Mouse (Mus musculus) hindbrain, embryonic 16.5 days (tissue): Measurements from ENCODE around the gene Dnah12. TPM values are rescaled to one million over a fixed set of nuclear protein-coding genes. Genes with fewer than 3 reads are reported as not detected.
"Not testable (repeated sequence)": the region's sequence is repeated elsewhere in the genome, so short reads cannot be mapped to it uniquely, and the experiment has no call there.

Experiments
- ATAC-seq: fragments of 200-750 bp; cut with Nextera tagmentation; 2 replicates; pipeline ENCODE4 v1.8.0; 2017; ENCODE audit warnings: moderate TSS enrichment, moderate library complexity
- H3K27ac ChIP-seq: fragments of 300-500 bp; sonication (generic); 2 replicates; pipeline ENCODE4 v1.5.1; 2014; ENCODE audit warnings: low read depth, mild to moderate bottlenecking, control low read depth, low read length, moderate library complexity
- H3K27me3 ChIP-seq: fragments of 300-500 bp; sonication (generic); replicated peaks from 2 replicates; pipeline ENCODE4 v1.6.1; 2014; ENCODE audit warnings: low read length; ENCODE audit not compliant: control insufficient read depth, insufficient read depth
- H3K36me3 ChIP-seq: fragments of 300-500 bp; sonication (generic); 2 replicates; pipeline ENCODE4 v1.6.1; 2014; ENCODE audit warnings: mild to moderate bottlenecking, low read length, moderate library complexity, mixed read lengths; ENCODE audit not compliant: control insufficient read depth, insufficient read depth
- H3K4me1 ChIP-seq: fragments of 300-500 bp; sonication (generic); 2 replicates; pipeline ENCODE4 v1.6.1; 2014; ENCODE audit warnings: low read depth, low read length; ENCODE audit not compliant: control insufficient read depth, insufficient read depth
- H3K4me2 ChIP-seq: fragments of 300-500 bp; sonication (generic); 2 replicates; pipeline ENCODE4 v1.6.1; 2014; ENCODE audit warnings: mild to moderate bottlenecking, low read length, control low read depth, moderate library complexity
- H3K4me3 ChIP-seq: fragments of 300-500 bp; sonication (generic); 2 replicates; pipeline ENCODE4 v1.5.1; 2014; ENCODE audit warnings: mild to moderate bottlenecking, low read length, control low read depth, moderate library complexity
- H3K9ac ChIP-seq: fragments of 300-500 bp; sonication (generic); 2 replicates; pipeline ENCODE4 v1.6.1; 2014; ENCODE audit warnings: low read depth, mild to moderate bottlenecking, control low read depth, low read length, moderate library complexity
- H3K9me3 ChIP-seq: fragments of 300-500 bp; sonication (generic); 2 replicates; pipeline ENCODE4 v1.6.1; 2014; ENCODE audit warnings: mild to moderate bottlenecking, low read length, moderate library complexity; ENCODE audit not compliant: control insufficient read depth
- WGBS: fragments of 180-500 bp; shearing (Covaris S2); extraction: QIAGEN DNeasy Blood & Tissue Kit; methylation state at CpG from one replicate; pipeline ENCODE4 v1.1.7; 2014; 5-methylcytosine and 5-hydroxymethylcytosine counted together
- polyA plus RNA-seq: library from polyadenylated mRNA; unstranded; fragments of >200 nt; fragmentation: Nextera tagmentation; extraction: Ambion mirVana; gene quantifications from 2 replicates; pipeline ENCODE4 v1.2.1, GENCODE M21; 2015

Gene Dnah12
- polyA plus RNA-seq, 1 experiment from 2014 or later, result 0.06 TPM

DNA sequence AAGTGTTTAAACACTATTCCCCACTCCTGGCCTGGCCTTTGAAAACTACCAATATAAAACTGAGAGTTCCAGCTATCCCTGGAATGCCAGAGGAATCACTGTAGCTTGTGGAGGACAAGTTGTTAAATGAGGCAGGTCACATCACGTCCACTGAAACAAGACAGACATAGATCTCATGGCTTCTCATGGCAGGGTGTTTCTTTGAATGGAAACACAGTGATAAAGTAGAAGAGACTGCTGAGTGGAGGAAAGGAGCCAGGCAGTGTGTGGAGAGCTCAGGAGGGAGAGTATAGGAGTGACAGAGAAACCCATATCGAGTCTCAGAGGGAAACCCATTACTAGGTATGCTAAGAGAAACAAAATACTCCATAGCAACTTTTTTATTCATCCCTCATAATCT, 2.3 kb upstream of the Dnah12 start:
- no peaks in the 10 kb centered on the region for H3K36me3 ChIP-seq
- 67% methylated on average over 2 of the region's 2 CpGs for WGBS
- no peaks in the 10 kb centered on the region for H3K4me1 ChIP-seq
- ATAC-seq, result no peak
- H3K27me3 ChIP-seq, result no peaks in the 10 kb centered on the region
- no peak overlapping the region for H3K4me2 ChIP-seq
- H3K9ac ChIP-seq, result no peak overlapping the region
- no peak overlapping the region for H3K4me3 ChIP-seq
- H3K9me3 ChIP-seq, result no peaks in the 10 kb centered on the region
- H3K27ac ChIP-seq, result no peak overlapping the region

DNA sequence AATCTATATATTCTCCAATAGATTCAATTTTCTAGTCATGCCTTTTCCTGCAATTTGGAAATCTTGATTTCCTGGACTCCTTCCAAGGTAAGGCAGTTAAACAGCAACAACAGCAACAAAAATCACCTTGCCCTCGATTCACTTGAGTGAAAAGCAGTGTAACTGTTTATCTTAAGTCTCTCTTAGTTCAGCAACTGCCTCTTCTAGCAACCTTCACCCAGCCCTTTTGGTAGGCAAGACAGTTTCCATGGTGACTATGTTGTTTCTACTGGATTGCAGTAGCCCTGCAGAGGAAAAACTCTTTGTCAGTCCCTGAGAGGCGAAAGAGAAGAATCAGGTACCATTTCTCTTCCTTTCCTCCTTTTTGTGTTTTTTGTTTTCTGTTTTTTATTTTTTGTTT, 1.7 kb upstream of the Dnah12 start:
- Histone ChIP-seq H3K9ac (no peak overlapping the region), H3K4me2 (no peak overlapping the region), H3K27me3 (no peaks in the 10 kb centered on the region), H3K4me1 (no peaks in the 10 kb centered on the region), H3K27ac (no peak overlapping the region), H3K9me3 (no peaks in the 10 kb centered on the region), H3K36me3 (no peaks in the 10 kb centered on the region), H3K4me3 (no peak overlapping the region)
- ATAC-seq, result no peak
- WGBS, result 56% methylated on average over 2 of the region's 2 CpGs

DNA sequence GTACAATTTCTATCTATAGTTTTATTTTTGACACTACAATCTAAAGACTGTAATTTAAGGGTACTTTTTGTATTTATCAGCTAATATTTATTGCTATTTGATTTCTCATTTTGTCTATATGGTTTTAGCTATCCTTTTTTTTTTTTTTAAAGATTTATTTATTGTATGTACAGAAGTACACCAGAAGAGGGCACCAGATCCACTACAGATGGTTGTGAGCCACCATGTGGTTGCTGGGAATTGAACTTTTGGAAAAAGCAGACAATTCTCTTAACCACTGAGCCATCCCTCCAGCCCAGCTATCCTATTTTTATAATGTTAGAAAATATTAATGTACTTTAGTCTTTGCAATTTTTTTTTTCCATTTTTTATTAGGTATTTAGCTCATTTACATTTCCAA, 4.8 kb downstream of the Dnah12 start:
- H3K4me3 ChIP-seq, result no peak overlapping the region
- H3K4me1 ChIP-seq, result no peaks in the 10 kb centered on the region
- no peaks in the 10 kb centered on the region for H3K27me3 ChIP-seq
- H3K4me2 ChIP-seq, result no peak overlapping the region
- H3K9me3 ChIP-seq, result no peaks in the 10 kb centered on the region
- no peak overlapping the region for H3K27ac ChIP-seq
- no peak overlapping the region for H3K9ac ChIP-seq
- ATAC-seq, result no peak
- no peaks in the 10 kb centered on the region for H3K36me3 ChIP-seq

DNA sequence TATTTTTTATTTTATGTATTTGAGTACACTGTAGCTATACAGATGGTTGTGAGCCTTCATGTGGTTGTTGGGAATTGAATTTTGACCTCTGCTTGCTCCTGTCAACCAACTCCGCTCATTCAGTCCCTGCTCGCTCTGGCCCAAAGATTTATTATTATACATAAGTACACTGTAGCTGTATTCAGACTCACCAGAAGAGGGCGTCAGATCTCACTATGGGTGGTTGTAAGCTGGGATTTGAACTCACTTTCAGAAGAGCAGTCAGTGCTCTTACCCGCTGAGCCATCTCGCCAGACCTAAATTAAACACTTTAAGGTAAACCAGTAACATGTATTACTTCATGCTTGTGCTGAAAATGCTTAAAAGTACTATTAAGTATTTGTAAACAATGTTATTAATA, 12.2 kb downstream of the Dnah12 start:
- H3K4me1 ChIP-seq, H3K9ac ChIP-seq, H3K36me3 ChIP-seq, ATAC-seq, H3K4me2 ChIP-seq, H3K27ac ChIP-seq, H3K9me3 ChIP-seq, H3K4me3 ChIP-seq, H3K27me3 ChIP-seq: not testable (repeated sequence)
- WGBS, result 88% methylated on average over 5 of the region's 5 CpGs

DNA sequence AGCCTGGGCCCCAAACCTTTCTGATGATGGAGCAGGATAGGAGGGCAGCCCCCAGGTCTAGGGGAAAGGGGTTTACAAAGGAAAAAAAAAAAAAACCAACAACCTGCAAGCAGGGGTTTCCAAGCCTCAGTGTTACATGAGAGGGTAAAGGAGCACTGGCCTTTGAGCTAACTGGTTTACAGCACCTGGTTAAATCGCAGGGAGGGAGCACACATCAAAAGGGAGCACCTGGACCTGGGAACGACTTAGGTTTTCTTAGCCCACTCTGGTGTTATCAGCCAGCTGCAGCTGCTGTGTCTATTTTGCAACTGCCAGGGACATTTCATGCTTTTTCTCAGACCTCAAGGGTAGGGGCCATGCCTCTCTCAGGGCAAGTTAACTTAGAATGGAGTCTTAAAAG, 26.6 kb downstream of the Dnah12 start:
- WGBS, result 68% methylated on average over 2 of the region's 2 CpGs
- not testable (repeated sequence) for H3K27me3 ChIP-seq, H3K4me2 ChIP-seq, H3K9me3 ChIP-seq, H3K9ac ChIP-seq, ATAC-seq, H3K36me3 ChIP-seq, H3K27ac ChIP-seq, H3K4me3 ChIP-seq, H3K4me1 ChIP-seq

DNA sequence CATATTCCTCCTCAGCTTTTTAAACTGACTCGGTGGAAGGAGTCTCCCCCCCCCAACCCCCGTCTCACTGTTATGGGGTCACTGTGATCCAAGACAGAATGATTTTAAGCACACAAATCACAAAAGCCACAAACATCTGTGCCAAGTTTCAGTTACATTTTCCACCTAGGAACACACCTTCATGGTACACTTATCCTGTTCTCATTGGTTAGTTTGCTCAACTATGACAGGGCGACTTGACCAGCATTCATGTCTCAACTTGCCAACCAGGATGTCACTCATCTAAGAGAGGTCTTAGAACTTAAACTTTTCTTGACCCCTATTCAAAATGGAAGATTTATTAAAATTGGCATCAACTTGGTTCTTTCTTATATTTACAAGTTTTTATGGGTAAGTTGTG, 31.8 kb downstream of the Dnah12 start:
- WGBS, result 92% methylated on average over 3 of the region's 3 CpGs
- Histone ChIP-seq H3K27ac (no peak overlapping the region), H3K27me3 (no peaks in the 10 kb centered on the region), H3K4me2 (no peak overlapping the region), H3K9ac (no peak overlapping the region), H3K36me3 (no peaks in the 10 kb centered on the region), H3K4me1 (no peaks in the 10 kb centered on the region), H3K9me3 (no peaks in the 10 kb centered on the region), H3K4me3 (no peak overlapping the region)
- no peak for ATAC-seq

DNA sequence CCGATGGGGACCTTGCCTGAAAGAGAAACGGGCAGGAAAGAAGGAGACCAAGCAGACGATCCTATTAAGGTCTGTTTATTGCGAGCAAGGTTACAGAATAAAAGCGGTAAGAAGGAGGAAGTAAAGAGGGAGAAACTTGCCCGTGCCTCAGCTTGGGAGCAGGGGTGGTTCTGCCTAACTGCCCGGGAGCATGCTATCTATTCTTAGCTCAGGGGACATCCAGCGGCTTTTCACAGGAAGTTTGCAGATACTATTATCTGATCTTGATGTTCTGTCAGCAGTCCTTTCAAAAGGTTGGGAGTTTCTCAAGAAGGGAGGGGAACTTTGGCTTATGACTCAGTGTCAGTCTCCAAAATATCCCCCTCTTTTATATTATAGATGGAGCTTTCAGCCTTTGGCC, 65.5 kb downstream of the Dnah12 start:
- no peak overlapping the region for H3K9ac ChIP-seq
- ATAC-seq, result no peak
- H3K36me3 ChIP-seq, result no peaks in the 10 kb centered on the region
- no peak overlapping the region for H3K27ac ChIP-seq
- no peak overlapping the region for H3K4me2 ChIP-seq
- no peaks in the 10 kb centered on the region for H3K4me1 ChIP-seq
- peaks cover 6% of the 10 kb centered on the region for H3K9me3 ChIP-seq
- H3K27me3 ChIP-seq, result no peaks in the 10 kb centered on the region
- WGBS, result 83% methylated on average over 8 of the region's 8 CpGs
- no peak overlapping the region for H3K4me3 ChIP-seq

DNA sequence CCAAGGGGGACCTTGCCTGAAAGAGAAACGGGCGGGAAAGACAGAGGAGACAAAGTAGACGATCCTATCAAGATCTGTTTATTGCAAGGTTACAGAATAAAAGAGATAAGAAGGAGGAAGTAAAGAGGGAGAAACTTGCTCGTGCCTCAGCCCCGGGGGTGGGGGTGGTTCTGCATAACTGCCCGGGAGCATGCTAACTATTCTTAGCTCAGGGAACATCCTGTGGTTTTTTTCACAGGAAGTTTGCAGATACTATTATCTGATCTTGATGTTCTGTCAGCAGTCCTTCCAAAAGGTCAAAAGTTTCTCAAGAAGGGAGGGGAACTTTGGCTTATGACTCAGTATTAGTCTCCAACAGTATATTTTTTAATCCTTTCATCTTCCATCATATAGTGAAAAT, 71.8 kb downstream of the Dnah12 start:
- H3K36me3 ChIP-seq, result no peaks in the 10 kb centered on the region
- 92% methylated on average over 6 of the region's 6 CpGs for WGBS

DNA sequence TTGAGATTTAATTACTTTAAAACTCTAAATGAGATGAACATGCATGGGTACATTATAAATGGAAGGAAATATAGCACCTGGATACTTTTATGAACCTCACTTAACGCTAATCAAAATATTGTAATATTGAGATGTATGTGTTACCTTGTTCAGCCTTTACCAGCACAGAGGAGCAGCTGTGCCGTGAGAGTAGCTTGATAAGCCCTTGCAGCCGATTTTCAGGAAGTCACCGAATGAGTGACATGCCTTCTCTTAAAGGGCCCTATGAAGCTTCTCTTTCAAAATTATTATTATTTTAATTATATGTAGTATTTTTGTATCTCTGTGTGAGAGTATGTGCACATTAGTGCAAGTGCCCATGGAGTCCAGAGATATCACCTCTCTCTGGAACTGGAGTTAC, 75.1 kb downstream of the Dnah12 start:
- 83% methylated on average over 4 of the region's 4 CpGs for WGBS
- Histone ChIP-seq H3K9me3 (peaks cover 7% of the 10 kb centered on the region), H3K36me3 (no peaks in the 10 kb centered on the region), H3K27ac (no peak overlapping the region), H3K4me3 (no peak overlapping the region), H3K4me1 (no peaks in the 10 kb centered on the region), H3K4me2 (no peak overlapping the region), H3K27me3 (no peaks in the 10 kb centered on the region), H3K9ac (no peak overlapping the region)
- ATAC-seq, result no peak

More for the DNA sequence above, 71.8 kb downstream of the Dnah12 start:
- H3K4me3 ChIP-seq, result no peak overlapping the region
- ATAC-seq, result no peak
- no peaks in the 10 kb centered on the region for H3K27me3 ChIP-seq
- no peak overlapping the region for H3K9ac ChIP-seq
- H3K4me2 ChIP-seq, result no peak overlapping the region
- no peaks in the 10 kb centered on the region for H3K4me1 ChIP-seq
- peaks cover 10% of the 10 kb centered on the region for H3K9me3 ChIP-seq
- H3K27ac ChIP-seq, result no peak overlapping the region

DNA sequence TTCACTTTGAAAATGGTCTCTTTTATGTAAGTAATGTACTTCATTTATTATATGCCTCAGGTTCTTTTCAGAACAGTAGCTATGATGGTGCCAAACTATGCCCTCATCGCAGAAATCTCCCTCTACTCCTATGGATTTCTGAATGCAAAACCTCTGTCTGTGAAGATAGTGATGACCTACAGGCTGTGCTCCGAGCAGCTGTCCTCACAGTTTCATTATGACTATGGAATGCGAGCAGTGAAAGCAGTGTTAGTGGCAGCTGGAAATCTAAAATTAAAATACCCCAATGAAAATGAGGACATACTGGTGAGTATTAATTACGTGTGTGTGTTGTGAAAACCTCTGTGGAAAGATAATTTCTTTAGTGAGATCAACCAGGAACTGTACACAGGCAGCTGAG, 80.5 kb downstream of the Dnah12 start:
- H3K27me3 ChIP-seq, result no peaks in the 10 kb centered on the region
- H3K9ac ChIP-seq, result no peak overlapping the region
- no peak for ATAC-seq
- no peaks in the 10 kb centered on the region for H3K36me3 ChIP-seq
- no peaks in the 10 kb centered on the region for H3K4me1 ChIP-seq
- H3K9me3 ChIP-seq, result no peaks in the 10 kb centered on the region
- H3K4me3 ChIP-seq, result no peak overlapping the region
- H3K27ac ChIP-seq, result no peak overlapping the region
- 75% methylated on average over 4 of the region's 4 CpGs for WGBS
- no peak overlapping the region for H3K4me2 ChIP-seq
